Mouse (Mus musculus) small intestine, adult 2 months (tissue): ENCODE measurements around the gene Sh3pxd2a.

ENCODE experiments used
- CTCF ChIP-seq: fragments of 200-500 bp; IDR thresholded peaks from 2 replicates; pipeline ENCODE4 v1.5.1; 2012; ENCODE audit warnings: low read depth, mild to moderate bottlenecking, control low read depth, inconsistent platforms, low read length, moderate library complexity, mixed read lengths; ENCODE audit not compliant: insufficient replicate concordance, insufficient read length; ENCODE audit errors: extremely low read depth
- POLR2A ChIP-seq: fragments of 200-500 bp; IDR thresholded peaks from 2 replicates; pipeline ENCODE4 v1.6.1; 2012; ENCODE audit warnings: low read depth, mild to moderate bottlenecking, control low read depth, inconsistent platforms, low read length, moderate library complexity

DNA sequence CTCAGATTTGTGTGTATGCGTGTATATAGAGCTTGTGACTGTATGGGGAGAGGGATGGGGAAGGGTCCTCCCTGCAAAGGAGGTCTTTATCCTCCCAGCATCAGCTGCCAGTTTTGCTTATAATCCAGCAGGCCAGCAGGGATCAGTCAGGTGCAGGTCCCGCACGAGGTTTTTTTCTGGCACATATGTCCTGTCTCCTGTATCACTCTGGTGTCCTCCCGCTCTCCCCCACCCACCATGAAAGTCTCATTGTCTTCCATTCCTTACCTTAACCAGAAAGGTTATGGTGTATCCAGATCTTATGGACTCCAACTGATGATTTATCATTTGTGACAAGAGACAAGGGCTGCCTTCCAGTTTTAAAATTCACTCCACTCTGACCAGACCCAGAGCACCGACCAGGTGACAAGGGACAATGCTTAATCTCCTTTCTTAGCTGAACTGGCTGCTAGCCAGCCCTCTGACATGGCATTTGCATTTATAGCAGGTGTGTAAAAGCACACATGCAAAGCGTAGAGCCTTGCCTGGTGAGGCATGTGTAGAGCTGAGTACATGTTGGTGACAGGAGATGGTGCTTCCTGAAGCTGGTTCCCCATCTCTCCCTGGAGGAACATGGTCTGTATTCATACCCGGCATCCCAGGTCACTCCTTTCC lies 242.6 kb downstream of the Sh3pxd2a start:
- TF ChIP-seq CTCF (no peak), POLR2A (no peak)
